Mouse (Mus musculus) midbrain, postnatal 0 days (tissue): ENCODE results near the gene Dnm3. TPM values are rescaled to one million over a fixed set of nuclear protein-coding genes. Genes with fewer than 3 reads are reported as not detected.
A peak's percentile ranks its signal among the peaks of the same experiment; 100 is the strongest.

Experiments
- ATAC-seq: fragments of 200-750 bp; cut with Nextera tagmentation; 2 replicates; pipeline ENCODE4 v1.8.0; 2017; ENCODE audit warnings: moderate number of reproducible peaks, mild to moderate bottlenecking, moderate TSS enrichment, moderate library complexity; ENCODE audit not compliant: low FRiP score
- DNase-seq: peaks from one replicate; pipeline ENCODE4 v3.0.0-alpha.2; 2015; ENCODE audit warnings: low spot score
- H3K27ac ChIP-seq: fragments of 300-500 bp; sonication (generic); 2 replicates; pipeline ENCODE4 v1.5.1; 2014; ENCODE audit warnings: low read depth, mild to moderate bottlenecking, low read length, mixed read lengths
- H3K27me3 ChIP-seq: fragments of 300-500 bp; sonication (generic); 2 replicates; pipeline ENCODE4 v1.6.1; 2014; ENCODE audit warnings: low read length, control low read depth, mixed read lengths; ENCODE audit not compliant: insufficient read depth
- H3K36me3 ChIP-seq: fragments of 300-500 bp; sonication (generic); 2 replicates; pipeline ENCODE4 v1.6.1; 2014; ENCODE audit warnings: low read length, control low read depth, mixed read lengths; ENCODE audit not compliant: insufficient read depth
- H3K4me1 ChIP-seq: fragments of 300-500 bp; sonication (generic); 2 replicates; pipeline ENCODE4 v1.6.1; 2014; ENCODE audit warnings: mild to moderate bottlenecking, control low read depth, antibody characterized with exemption, low read length, mixed read lengths; ENCODE audit not compliant: insufficient read depth
- H3K4me2 ChIP-seq: fragments of 300-500 bp; sonication (generic); 2 replicates; pipeline ENCODE4 v1.6.1; 2014; ENCODE audit warnings: low read depth, mild to moderate bottlenecking, low read length, mixed read lengths; ENCODE audit not compliant: poor library complexity, severe bottlenecking
- H3K4me3 ChIP-seq: fragments of 300-500 bp; sonication (generic); 2 replicates; pipeline ENCODE4 v1.5.1; 2014; ENCODE audit warnings: low read depth, mild to moderate bottlenecking, low read length, moderate library complexity
- H3K9ac ChIP-seq: fragments of 300-500 bp; sonication (generic); replicated peaks from 2 replicates; pipeline ENCODE4 v1.6.1; 2014; ENCODE audit warnings: mild to moderate bottlenecking, low read length, moderate library complexity, mixed read lengths; ENCODE audit not compliant: poor library complexity, severe bottlenecking
- H3K9me3 ChIP-seq: fragments of 300-500 bp; sonication (generic); 2 replicates; pipeline ENCODE4 v1.6.1; 2016; ENCODE audit warnings: low read length, control low read depth
- CTCF ChIP-seq: IDR thresholded peaks from 2 replicates; pipeline ENCODE4 v1.5.1; 2016; ENCODE audit warnings: antibody characterized with exemption, mild to moderate bottlenecking
- WGBS: fragments of 180-500 bp; shearing (Covaris S2); extraction: QIAGEN DNeasy Blood & Tissue Kit; methylation state at CpG from one replicate; pipeline ENCODE4 v1.1.7; 2014; 5-methylcytosine and 5-hydroxymethylcytosine counted together
- polyA plus RNA-seq: library from polyadenylated mRNA; unstranded; fragments of >200 nt; fragmentation: Nextera tagmentation; extraction: Ambion mirVana; gene quantifications from 2 replicates; pipeline ENCODE4 v1.2.1, GENCODE M21; 2015
- total RNA-seq: library from RNA; depleted of rRNA; stranded (reverse); fragments of >200 nt; gene quantifications from 2 replicates; pipeline ENCODE4 v1.2.3, GENCODE M21; 2014

Dnm3 gene
- total and polyA plus RNA-seq, 2 experiments from 2014 or later: 67.0 to 88.5 TPM

DNA sequence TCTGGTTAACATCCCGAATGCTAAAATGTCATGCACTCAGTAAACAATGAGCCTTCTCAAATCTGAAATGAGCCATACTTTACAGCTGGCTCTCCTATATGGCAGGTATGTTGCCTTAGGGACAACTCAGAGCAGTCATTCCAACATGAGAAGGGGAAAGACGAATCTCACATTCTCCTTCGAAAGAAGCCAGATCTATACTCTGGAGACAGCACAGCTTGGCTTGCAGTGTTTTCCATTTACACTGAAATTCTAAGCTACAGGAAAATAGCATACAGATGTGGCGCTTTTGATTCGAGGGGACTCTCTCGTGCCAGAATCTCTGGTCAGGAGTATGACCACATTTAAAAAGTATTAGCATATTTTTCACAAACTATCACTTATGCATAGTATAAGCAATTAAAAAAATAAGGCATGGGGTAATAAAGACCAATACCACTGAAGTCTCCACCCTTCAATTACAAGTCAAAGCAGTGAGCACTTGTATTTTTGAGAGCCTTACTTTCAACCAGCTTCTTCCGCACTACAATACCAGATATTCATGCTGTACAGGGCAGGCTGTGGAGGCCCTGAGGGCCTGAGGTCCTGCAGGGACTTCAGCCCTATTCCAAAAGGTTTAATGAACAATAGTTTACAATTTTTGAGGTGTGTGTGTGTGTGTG is 404.8 kb downstream of the Dnm3 start:
- no peak for TF ChIP-seq CTCF
- DNase-seq: no peak
- no peaks in the 10 kb centered on the region for H3K9me3 ChIP-seq
- H3K27ac ChIP-seq: no peak overlapping the region
- H3K4me2 ChIP-seq: no peak overlapping the region
- ATAC-seq: no peak
- 79% methylated on average over 7 of the region's 7 CpGs for WGBS
- H3K27me3 ChIP-seq: no peaks in the 10 kb centered on the region
- H3K9ac ChIP-seq: no peak overlapping the region
- no peak overlapping the region for H3K4me3 ChIP-seq
- H3K36me3 ChIP-seq: 0 out of 2 replicates have a peak, but pooled peaks cover 2% of the 10 kb centered on the region
- no peaks in the 10 kb centered on the region; the same call in 1 of the 2 replicates for H3K4me1 ChIP-seq

DNA sequence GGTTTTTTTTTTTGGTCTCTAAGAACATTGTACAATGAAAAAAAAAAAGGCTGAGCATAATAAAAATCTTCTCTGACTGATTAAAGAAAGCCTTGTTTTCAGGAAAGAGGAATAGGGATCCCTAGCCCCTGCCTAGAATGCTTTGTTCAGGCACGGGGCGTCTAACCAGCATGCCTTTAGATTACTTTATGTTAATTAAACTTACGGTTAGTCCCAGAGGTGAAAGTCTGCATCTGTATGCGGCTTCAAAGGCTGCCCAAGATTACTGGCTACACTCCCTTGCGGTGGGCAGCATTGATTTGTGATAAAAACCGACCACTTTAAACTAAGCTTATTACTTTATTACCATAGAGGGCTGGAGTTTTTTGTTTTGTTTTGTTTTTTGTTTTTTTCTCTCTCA is 424.2 kb downstream of the Dnm3 start:
- no peaks in the 10 kb centered on the region for H3K36me3 ChIP-seq
- no peaks in the 10 kb centered on the region for H3K27me3 ChIP-seq
- no peak for ATAC-seq
- no peak overlapping the region for H3K9ac ChIP-seq
- WGBS: 5% methylated on average over 6 of the region's 6 CpGs
- no peak overlapping the region for H3K4me2 ChIP-seq
- peak overlapping the region; percentile 55; the same call in 1 of the 2 replicates for H3K27ac ChIP-seq
- no peak overlapping the region for H3K4me3 ChIP-seq
- TF ChIP-seq CTCF: no peak
- H3K9me3 ChIP-seq: no peaks in the 10 kb centered on the region
- no peaks in the 10 kb centered on the region for H3K4me1 ChIP-seq
- DNase-seq: peak; percentile 18

DNA sequence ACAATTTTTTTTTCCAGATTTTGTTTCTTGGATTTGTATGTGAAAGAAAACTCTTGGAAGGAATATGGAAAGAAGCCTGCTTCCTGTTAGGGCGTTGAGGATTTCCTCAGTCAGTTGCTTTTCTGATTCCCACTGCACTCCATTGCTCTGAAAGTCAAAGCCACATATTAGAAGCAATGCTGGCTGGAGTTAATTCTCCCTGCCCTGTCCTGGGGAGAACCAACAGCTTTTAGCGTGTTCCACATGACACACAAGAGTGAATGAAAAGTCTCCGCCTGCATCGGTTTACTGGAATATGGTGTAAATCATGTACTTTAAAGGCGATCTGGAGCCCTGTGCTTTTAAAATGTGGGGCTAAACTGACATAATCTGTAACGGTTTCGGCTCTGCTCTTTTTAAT is 424.6 kb downstream of the Dnm3 start:
- ATAC-seq: no peak
- Histone ChIP-seq H3K27me3 (no peaks in the 10 kb centered on the region), H3K36me3 (no peaks in the 10 kb centered on the region), H3K27ac (peak overlapping the region; percentile 55; the same call in 1 of the 2 replicates), H3K4me3 (no peak overlapping the region), H3K9me3 (no peaks in the 10 kb centered on the region), H3K4me1 (no peaks in the 10 kb centered on the region), H3K9ac (no peak overlapping the region), H3K4me2 (no peak overlapping the region)
- DNase-seq: peak; percentile 21
- no peak for TF ChIP-seq CTCF
- 17% methylated on average over 7 of the region's 7 CpGs for WGBS

DNA sequence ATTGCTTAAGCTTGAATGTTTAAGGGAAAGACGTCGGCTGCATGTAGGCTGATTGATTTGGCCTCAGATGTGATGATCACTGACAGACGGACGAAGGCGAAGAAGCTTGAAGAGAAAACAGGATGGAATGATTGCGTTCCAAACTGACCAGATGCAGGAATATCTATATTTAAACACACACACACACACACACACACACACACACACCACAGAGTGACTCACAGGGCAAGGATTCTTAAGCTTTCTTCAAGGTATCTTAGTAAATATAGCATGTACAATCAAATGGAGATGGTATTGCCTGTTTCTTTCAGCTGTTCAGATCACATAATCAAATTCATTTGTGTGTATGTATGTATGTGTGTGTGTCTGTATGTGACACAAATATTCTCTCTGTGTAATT is 425.1 kb downstream of the Dnm3 start:
- Histone ChIP-seq H3K27ac (0 out of 2 replicates have a peak overlapping the region, but pooled peaks have one; percentile 55), H3K9ac (no peak overlapping the region), H3K4me1 (no peaks in the 10 kb centered on the region), H3K4me2 (no peak overlapping the region), H3K27me3 (no peaks in the 10 kb centered on the region), H3K36me3 (no peaks in the 10 kb centered on the region), H3K4me3 (no peak overlapping the region), H3K9me3 (no peaks in the 10 kb centered on the region)
- no peak for ATAC-seq
- 60% methylated on average over 6 of the region's 6 CpGs for WGBS
- DNase-seq: no peak
- no peak for TF ChIP-seq CTCF

DNA sequence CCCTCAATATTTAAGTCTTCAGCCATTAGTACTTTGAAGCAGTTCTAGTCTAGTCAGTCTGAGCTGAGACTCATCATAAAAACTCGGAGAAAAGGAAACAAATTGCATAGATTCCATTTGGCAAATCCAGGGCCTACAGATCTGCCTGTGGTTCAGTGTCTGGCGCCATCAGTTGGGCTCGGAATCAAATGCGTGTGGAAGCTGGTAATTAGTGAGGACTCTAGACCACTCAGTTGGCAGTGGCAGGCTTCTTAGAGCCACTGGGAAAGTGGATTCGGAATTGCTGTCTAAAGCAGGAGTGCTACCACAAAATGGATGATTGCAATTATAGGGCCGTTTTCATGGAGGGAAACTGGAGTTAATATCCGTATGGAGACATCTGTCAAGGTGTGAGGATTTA is 425.7 kb downstream of the Dnm3 start:
- no peak overlapping the region for H3K4me2 ChIP-seq
- H3K9me3 ChIP-seq: no peaks in the 10 kb centered on the region
- H3K36me3 ChIP-seq: no peaks in the 10 kb centered on the region
- H3K9ac ChIP-seq: no peak overlapping the region
- no peak for ATAC-seq
- TF ChIP-seq CTCF: no peak
- no peaks in the 10 kb centered on the region for H3K27me3 ChIP-seq
- 0 out of 2 replicates have a peak overlapping the region, but pooled peaks have one; percentile 55 for H3K27ac ChIP-seq
- H3K4me1 ChIP-seq: no peaks in the 10 kb centered on the region
- DNase-seq: peak; percentile 15
- H3K4me3 ChIP-seq: no peak overlapping the region
- WGBS: 61% methylated on average over 7 of the region's 7 CpGs

DNA sequence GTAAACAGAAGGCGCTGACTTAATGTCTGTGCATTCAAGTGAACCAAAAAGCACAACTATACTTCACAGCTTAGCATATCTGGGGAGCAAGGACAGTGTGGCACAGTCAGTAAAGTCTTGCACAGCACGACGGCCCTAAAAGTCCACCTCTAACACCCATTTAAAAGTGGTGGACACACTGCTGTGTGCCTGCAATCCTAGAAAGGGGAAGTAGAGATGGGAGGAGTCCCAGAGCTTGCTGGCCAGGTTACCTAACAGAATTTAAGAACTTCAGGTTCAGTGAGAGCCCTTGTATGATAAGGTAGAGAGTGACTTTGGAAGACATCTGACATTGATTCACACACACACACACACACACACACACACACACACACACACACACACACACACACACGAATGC is 426.1 kb downstream of the Dnm3 start:
- no peak overlapping the region for H3K4me3 ChIP-seq
- WGBS: 89% methylated on average over 4 of the region's 4 CpGs
- no peaks in the 10 kb centered on the region for H3K4me1 ChIP-seq
- ATAC-seq (no peak), DNase-seq (no peak)
- no peaks in the 10 kb centered on the region for H3K27me3 ChIP-seq
- H3K9ac ChIP-seq: no peak overlapping the region
- no peak overlapping the region for H3K4me2 ChIP-seq
- H3K27ac ChIP-seq: no peak overlapping the region
- H3K36me3 ChIP-seq: no peaks in the 10 kb centered on the region
- TF ChIP-seq CTCF: no peak
- no peaks in the 10 kb centered on the region for H3K9me3 ChIP-seq
